Mouse (Mus musculus) heart, embryonic 10.5 days (tissue): ENCODE data around the gene Nob1. TPM values are rescaled to one million over a fixed set of nuclear protein-coding genes. Genes with fewer than 3 reads are reported as not detected.
A peak's percentile ranks its signal among the peaks of the same experiment; 100 is the strongest.

ENCODE experiments used
- DNase-seq: peaks from one replicate; pipeline ENCODE4 v3.0.0-alpha.2; 2017; ENCODE audit warnings: low spot score
- H3K27ac ChIP-seq: fragments of 300-500 bp; sonication (generic); 2 replicates; pipeline ENCODE4 v1.5.1; 2016; ENCODE audit warnings: mild to moderate bottlenecking
- H3K27me3 ChIP-seq: fragments of 300-500 bp; sonication (generic); 2 replicates; pipeline ENCODE4 v1.6.1; 2016; ENCODE audit warnings: mild to moderate bottlenecking; ENCODE audit not compliant: poor library complexity, insufficient read depth, severe bottlenecking
- H3K36me3 ChIP-seq: fragments of 300-500 bp; sonication (generic); 2 replicates; pipeline ENCODE4 v1.6.1; 2016; ENCODE audit warnings: mild to moderate bottlenecking, moderate library complexity
- H3K4me1 ChIP-seq: fragments of 300-500 bp; sonication (generic); 2 replicates; pipeline ENCODE4 v1.6.1; 2016; ENCODE audit warnings: mild to moderate bottlenecking
- H3K4me3 ChIP-seq: fragments of 300-500 bp; sonication (generic); 2 replicates; pipeline ENCODE4 v1.5.1; 2016; ENCODE audit warnings: mild to moderate bottlenecking, moderate library complexity
- H3K9me3 ChIP-seq: fragments of 300-500 bp; sonication (generic); 2 replicates; pipeline ENCODE4 v1.6.1; 2016; ENCODE audit warnings: mild to moderate bottlenecking, moderate library complexity
- WGBS: fragments of 180-500 bp; shearing (Covaris S2); methylation state at CpG from one replicate; pipeline ENCODE4 v1.1.7; 2016; 5-methylcytosine and 5-hydroxymethylcytosine counted together
- polyA plus RNA-seq: library from polyadenylated mRNA; unstranded; fragments of >200 nt; fragmentation: Nextera tagmentation; extraction: Ambion mirVana; gene quantifications from 2 replicates; pipeline ENCODE4 v1.2.1, GENCODE M21; 2016

The Nob1 gene
- polyA plus RNA-seq, 1 experiment from 2014 or later = 80.1 TPM

DNA sequence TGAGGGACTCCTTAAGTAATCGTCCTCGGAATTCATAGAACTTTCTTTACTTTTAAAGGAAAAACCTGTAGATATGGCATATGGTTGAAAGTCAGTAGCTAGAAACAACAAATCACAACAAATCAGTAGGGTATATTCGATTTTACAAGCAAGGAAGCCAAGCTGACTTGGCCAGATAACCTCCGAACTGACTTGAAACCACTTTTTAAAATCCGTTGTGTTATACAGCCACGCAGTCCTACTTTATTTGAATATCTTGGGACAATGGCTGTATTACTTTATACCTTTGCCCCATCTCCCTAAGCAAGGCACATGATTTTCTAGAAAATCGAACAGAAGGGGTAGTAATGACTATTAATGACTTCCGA, 363 bp upstream of the Nob1 start:
- no peak for DNase-seq
- Histone ChIP-seq H3K27ac (peak overlapping the region; percentile 93; the same call in 1 of the 2 replicates), H3K27me3 (no peaks in the 10 kb centered on the region), H3K36me3 (peaks cover 31% of the 10 kb centered on the region), H3K4me1 (peaks cover 7% of the 10 kb centered on the region), H3K4me3 (peak overlapping the region; percentile 92), H3K9me3 (no peaks in the 10 kb centered on the region)
- 41% methylated on average over 8 of the region's 8 CpGs for WGBS

DNA sequence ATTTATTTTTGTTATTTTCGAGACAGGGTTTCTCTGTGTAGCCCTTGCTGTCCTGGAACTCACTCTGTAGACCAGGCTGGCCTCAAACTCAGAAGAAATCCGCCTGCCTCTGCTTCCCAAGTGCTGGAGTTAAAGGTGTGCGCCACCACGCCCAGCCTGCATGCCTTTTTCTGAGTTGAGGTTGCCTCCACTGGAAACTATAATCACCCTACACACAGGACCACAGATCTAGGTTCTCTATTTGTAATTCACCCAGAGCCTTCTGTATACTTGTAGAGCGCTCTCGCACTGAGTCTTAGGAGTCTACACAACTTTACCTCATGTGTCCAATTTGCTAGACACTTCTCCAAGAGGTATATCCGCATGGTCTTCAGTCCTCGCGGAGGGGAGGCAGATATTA, 675 bp downstream of the Nob1 start:
- Histone ChIP-seq H3K9me3 (no peaks in the 10 kb centered on the region), H3K36me3 (peaks cover 41% of the 10 kb centered on the region), H3K27ac (peak overlapping the region; percentile 93), H3K27me3 (no peaks in the 10 kb centered on the region), H3K4me3 (peak overlapping the region; percentile 92), H3K4me1 (peaks cover 7% of the 10 kb centered on the region)
- DNase-seq = no peak
- whole genome bisulfite sequencing = 31% methylated on average over 9 of the region's 9 CpGs

- Histone ChIP-seq H3K4me3 (no peak overlapping the region), H3K9me3 (no peaks in the 10 kb centered on the region), H3K27ac (no peak overlapping the region), H3K36me3 (peaks cover 100% of the 10 kb centered on the region), H3K27me3 (no peaks in the 10 kb centered on the region), H3K4me1 (no peaks in the 10 kb centered on the region)
- DNase-seq = no peak
- 92% methylated on average over 12 of the region's 12 CpGs for WGBS
These were observed 7.8 kb downstream of the Nob1 start for GRCm38 (mm10) chr8:107417001-107417400.

DNA sequence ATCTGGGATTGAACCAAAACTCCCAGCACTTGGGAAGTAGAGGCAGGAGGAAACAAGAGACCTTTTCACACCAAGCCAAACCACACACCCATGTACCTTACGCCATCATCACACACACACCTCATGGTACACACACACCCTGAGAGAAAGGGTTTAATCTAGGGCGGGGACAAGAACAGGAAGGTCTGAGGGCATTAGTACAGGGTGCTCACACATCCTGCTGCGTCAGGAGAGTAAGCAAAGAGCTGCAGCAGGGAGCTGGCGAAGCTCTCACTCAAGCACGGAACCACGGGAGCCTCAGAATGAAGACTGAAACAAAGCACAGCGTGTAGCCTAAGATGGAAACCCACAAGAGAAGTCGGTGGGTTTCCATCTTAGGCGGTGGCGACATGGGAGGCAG, 11.0 kb downstream of the Nob1 start:
- no peak overlapping the region for H3K27ac ChIP-seq
- no peak for DNase-seq

GRCm38 (mm10) chr8:107412552-107412951, 12.3 kb downstream of the Nob1 start:
- Histone ChIP-seq H3K9me3 (no peaks in the 10 kb centered on the region), H3K27ac (no peak overlapping the region), H3K4me1 (no peaks in the 10 kb centered on the region), H3K4me3 (no peak overlapping the region), H3K27me3 (no peaks in the 10 kb centered on the region), H3K36me3 (peaks cover 92% of the 10 kb centered on the region)
- WGBS = 87% methylated on average over 8 of the region's 8 CpGs
- no peak for DNase-seq

More for the DNA sequence above, 11.0 kb downstream of the Nob1 start:
- H3K36me3 ChIP-seq = peaks cover 98% of the 10 kb centered on the region
- WGBS = 95% methylated on average over 10 of the region's 10 CpGs
- H3K4me3 ChIP-seq = no peak overlapping the region
- H3K27me3 ChIP-seq = no peaks in the 10 kb centered on the region
- no peaks in the 10 kb centered on the region for H3K4me1 ChIP-seq
- no peaks in the 10 kb centered on the region for H3K9me3 ChIP-seq

DNA sequence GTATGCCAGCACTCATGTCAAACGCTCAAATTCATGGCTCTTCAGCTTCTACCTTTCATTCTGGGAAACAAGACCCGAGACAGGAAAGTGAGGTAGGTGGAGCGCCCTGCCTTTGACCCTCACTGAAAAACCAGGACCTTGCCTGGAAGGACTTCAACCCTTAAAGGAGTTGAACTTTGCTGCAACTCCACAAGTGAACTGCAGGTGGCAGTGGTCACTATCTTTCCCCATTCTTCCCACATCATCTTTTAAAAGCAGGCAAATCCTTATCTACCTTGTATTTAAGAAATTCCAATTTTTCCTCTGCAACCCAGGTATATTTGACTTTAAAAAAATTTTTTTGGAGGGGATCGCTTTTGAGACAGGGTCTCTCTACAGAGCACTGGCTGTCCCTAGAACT, 13.5 kb downstream of the Nob1 start:
- no peak overlapping the region for H3K27ac ChIP-seq
- H3K4me3 ChIP-seq = no peak overlapping the region
- WGBS = 69% methylated on average over 4 of the region's 4 CpGs
- H3K4me1 ChIP-seq = no peaks in the 10 kb centered on the region
- no peak for DNase-seq
- no peaks in the 10 kb centered on the region for H3K27me3 ChIP-seq
- peaks cover 87% of the 10 kb centered on the region for H3K36me3 ChIP-seq
- no peaks in the 10 kb centered on the region for H3K9me3 ChIP-seq

DNA sequence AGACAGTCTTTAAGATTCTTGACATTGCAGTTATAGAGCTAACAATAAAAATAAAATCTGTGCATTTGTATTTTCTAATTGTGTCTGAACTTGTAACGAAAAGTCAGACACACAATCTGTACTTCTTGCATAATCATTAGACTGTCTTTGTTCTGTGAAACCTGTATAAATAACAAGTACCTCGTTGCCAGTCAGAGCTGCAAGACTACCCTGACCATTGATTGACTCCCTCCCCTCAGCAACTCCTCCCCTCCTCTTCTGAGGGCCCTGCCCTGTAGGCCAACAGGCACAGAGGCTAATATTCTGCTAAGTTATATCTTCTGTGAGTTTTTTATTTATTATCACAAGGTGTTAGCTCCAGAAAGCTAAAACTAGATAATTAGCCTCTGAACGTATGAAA, 18.9 kb downstream of the Nob1 start:
- no peak for DNase-seq
- no peaks in the 10 kb centered on the region for H3K27me3 ChIP-seq
- H3K4me3 ChIP-seq = no peak overlapping the region
- peaks cover 18% of the 10 kb centered on the region for H3K4me1 ChIP-seq
- no peaks in the 10 kb centered on the region for H3K9me3 ChIP-seq
- H3K36me3 ChIP-seq = peaks cover 34% of the 10 kb centered on the region
- no peak overlapping the region for H3K27ac ChIP-seq
- WGBS = 63% methylated on average over 3 of the region's 3 CpGs

DNA sequence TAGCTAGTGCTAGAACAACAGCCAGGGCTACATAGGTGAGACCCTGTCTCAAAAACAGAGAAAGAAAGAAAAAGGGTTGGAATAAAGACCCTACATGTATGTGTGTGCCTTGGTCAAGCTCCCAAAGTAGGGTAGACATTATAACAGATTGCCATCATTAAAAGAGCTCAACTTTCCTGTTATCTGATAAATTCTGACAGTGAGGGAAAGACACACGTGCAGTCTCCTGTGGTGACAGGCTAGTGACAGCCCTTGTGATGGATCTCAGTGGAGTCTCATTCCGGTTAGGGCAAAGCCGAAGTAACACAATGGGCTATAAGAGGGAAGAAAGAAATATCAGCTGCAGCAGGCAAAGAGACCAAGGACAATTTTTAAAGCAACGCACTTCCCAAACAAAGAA, 20.8 kb downstream of the Nob1 start:
- no peaks in the 10 kb centered on the region for H3K9me3 ChIP-seq
- no peak overlapping the region for H3K4me3 ChIP-seq
- peaks cover 18% of the 10 kb centered on the region for H3K4me1 ChIP-seq
- WGBS = 53% methylated on average over 4 of the region's 4 CpGs
- no peak for DNase-seq
- H3K36me3 ChIP-seq = peaks cover 16% of the 10 kb centered on the region
- no peaks in the 10 kb centered on the region for H3K27me3 ChIP-seq
- peak overlapping the region; percentile 26; the same call in 1 of the 2 replicates for H3K27ac ChIP-seq

DNA sequence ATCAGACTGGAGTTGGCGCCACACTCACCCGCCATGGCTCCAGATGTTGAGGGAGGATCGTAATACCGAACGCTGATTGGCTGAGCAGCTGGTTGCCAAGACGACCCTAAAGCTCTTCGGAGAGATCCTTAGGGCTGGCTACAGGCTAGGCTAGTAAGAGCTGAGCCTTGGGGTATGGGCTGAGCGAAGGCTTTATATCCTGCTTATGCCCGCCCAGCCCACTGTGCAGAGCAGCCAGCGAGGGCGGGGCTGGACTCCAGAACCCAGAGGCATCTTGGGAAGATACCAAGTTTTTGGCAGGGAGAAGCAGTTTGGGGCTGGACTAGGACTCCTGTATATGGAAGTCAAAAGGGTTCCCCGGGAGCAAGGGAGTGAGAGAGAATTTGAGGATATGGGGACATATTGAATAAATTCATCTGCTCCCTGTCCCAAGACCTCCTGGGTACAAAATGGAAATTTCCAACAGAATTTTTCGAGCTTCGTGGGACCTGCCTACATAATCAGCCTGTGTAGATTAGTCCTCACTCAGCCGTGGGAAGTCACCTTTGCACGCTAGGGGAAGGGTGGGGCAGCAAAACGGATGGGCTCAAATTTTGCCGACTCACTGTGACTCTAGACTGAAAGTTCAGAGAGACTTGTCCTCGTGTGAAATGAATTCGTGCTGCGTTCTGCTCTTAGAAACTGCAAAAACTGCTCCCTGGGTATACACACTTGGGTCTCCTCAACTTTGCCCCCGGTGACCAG, 21.6 kb downstream of the Nob1 start, which contains the start of gene Nqo1:
TSS of gene Nqo1 (minus strand) at position 169 of the 744 bp plus-strand sequence.
- peaks cover 18% of the 10 kb centered on the region for H3K4me1 ChIP-seq
- H3K27me3 ChIP-seq = no peaks in the 10 kb centered on the region
- DNase-seq = peak; percentile 88
- peak within 1 kb of the TSS; percentile 47 for H3K4me3 ChIP-seq
- 16% methylated on average over 22 of the region's 22 CpGs for WGBS
- no peaks in the 10 kb centered on the region for H3K9me3 ChIP-seq
- H3K36me3 ChIP-seq = peaks cover 12% of the 10 kb centered on the region
- H3K27ac ChIP-seq = peak within 1 kb of the TSS; percentile 26; the same call in 1 of the 2 replicates

GRCm38 (mm10) chr8:107401866-107402265, 23.0 kb downstream of the Nob1 start:
- no peaks in the 10 kb centered on the region for H3K9me3 ChIP-seq
- no peak overlapping the region for H3K27ac ChIP-seq
- H3K4me3 ChIP-seq = no peak overlapping the region
- H3K27me3 ChIP-seq = no peaks in the 10 kb centered on the region
- DNase-seq = no peak
- H3K36me3 ChIP-seq = no peaks in the 10 kb centered on the region
- H3K4me1 ChIP-seq = peaks cover 18% of the 10 kb centered on the region
- 81% methylated on average over 5 of the region's 5 CpGs for WGBS

DNA sequence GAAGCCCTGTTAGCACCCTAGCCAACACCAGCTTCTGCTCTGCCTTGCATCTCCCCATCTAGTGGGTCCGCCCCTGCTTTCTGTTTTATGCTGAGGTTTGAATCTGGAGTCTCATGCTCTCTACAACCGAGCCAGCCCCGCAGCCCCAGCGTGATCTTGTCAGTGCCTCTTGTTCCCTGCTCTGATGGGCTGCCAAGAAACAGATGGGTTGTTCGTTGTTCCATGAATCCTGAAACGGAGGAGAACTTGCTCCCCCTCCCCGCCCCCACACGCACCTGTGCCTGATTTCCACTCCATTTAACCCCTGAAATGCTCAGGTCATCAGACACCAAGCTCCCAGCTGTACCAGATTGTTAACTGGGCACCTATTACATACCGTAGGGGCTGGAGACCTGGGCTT, 25.4 kb downstream of the Nob1 start:
- Histone ChIP-seq H3K36me3 (no peaks in the 10 kb centered on the region), H3K9me3 (no peaks in the 10 kb centered on the region), H3K4me3 (no peak overlapping the region), H3K4me1 (peaks cover 18% of the 10 kb centered on the region), H3K27me3 (no peaks in the 10 kb centered on the region), H3K27ac (no peak overlapping the region)
- 47% methylated on average over 9 of the region's 9 CpGs for WGBS
- no peak for DNase-seq

GRCm38 (mm10) chr8:107397665-107398064, 27.2 kb downstream of the Nob1 start:
- Histone ChIP-seq H3K27ac (no peak overlapping the region), H3K9me3 (no peaks in the 10 kb centered on the region), H3K4me3 (no peak overlapping the region), H3K4me1 (peaks cover 4% of the 10 kb centered on the region), H3K36me3 (no peaks in the 10 kb centered on the region), H3K27me3 (no peaks in the 10 kb centered on the region)
- DNase-seq = no peak
- WGBS = 66% methylated on average over 12 of the region's 12 CpGs

- Histone ChIP-seq H3K36me3 (no peaks in the 10 kb centered on the region), H3K27me3 (no peaks in the 10 kb centered on the region), H3K4me1 (no peaks in the 10 kb centered on the region), H3K27ac (no peak overlapping the region), H3K9me3 (no peaks in the 10 kb centered on the region), H3K4me3 (no peak overlapping the region)
- WGBS = 83% methylated on average over 10 of the region's 10 CpGs
- DNase-seq = no peak
These were observed 28.7 kb downstream of the Nob1 start for GRCm38 (mm10) chr8:107396106-107396670.
